Mouse (Mus musculus) stomach, postnatal 0 days (tissue): Measurements from ENCODE around the gene Plod2.

Experiments used
- CTCF ChIP-seq: IDR thresholded peaks from 2 replicates; pipeline ENCODE4 v1.5.1; 2016; ENCODE audit warnings: antibody characterized with exemption, low read depth, mild to moderate bottlenecking, moderate library complexity
- EP300 ChIP-seq: optimal IDR thresholded peaks from 2 replicates; pipeline ENCODE3; 2016; ENCODE audit warnings: antibody characterized with exemption

GRCm38 (mm10) chr9:92563306-92563705 lies 21.3 kb downstream of the Plod2 start:
- no peak for TF ChIP-seq CTCF
- TF ChIP-seq EP300 = no peak
